Mouse (Mus musculus): ENCODE results near the gene Spint2. TPM values are rescaled to one million over a fixed set of nuclear protein-coding genes. Genes with fewer than 3 reads are reported as not detected.

The Spint2 gene
- total RNA-seq (2021), result 10 to 100 TPM; 23.5 to 26.2 TPM

GRCm38 (mm10) chr7:29281201-29282073 lies at the start of gene Spint2:
Gene Spint2 (minus strand): TSS chr7:29281912.
- peak in 1 of 2 experiments; percentile 54 for DNase-seq (ENCODE audit: low spot score in 2 of 2)
- intact Hi-C loops (cut with DNase I), result no loop called here

- intact Hi-C loops (cut with DNase I), result no loop called here
- DNase-seq (ENCODE audit: low spot score in 2 of 2), result peak in 1 of 2 experiments; percentile 32
These were observed 47.3 kb upstream of the Spint2 start for GRCm38 (mm10) chr7:29328984-29329383.

- intact Hi-C loops (cut with DNase I), result no loop called here
- DNase-seq (ENCODE audit: low spot score in 2 of 2), result no peak
These were observed 45.4 kb upstream of the Spint2 start for GRCm38 (mm10) chr7:29327087-29327486.

- intact Hi-C loops (cut with DNase I), result loop anchor here (5.0 kb wide), 1 partner anchor 43 kb away; no protein-coding TSS in a partner anchor
- no peak for DNase-seq (ENCODE audit: low spot score in 2 of 2)
These were observed 37.9 kb upstream of the Spint2 start for GRCm38 (mm10) chr7:29319337-29320307.

- intact Hi-C loops (cut with DNase I), result loop anchor here (5.0 kb wide), 1 partner anchor 44 kb away; no protein-coding TSS in a partner anchor
- DNase-seq (ENCODE audit: low spot score in 2 of 2), result peak; percentile 71
These were observed 36.6 kb upstream of the Spint2 start for GRCm38 (mm10) chr7:29318115-29318911.

- DNase-seq (ENCODE audit: low spot score in 2 of 2), result no peak
- intact Hi-C loops (cut with DNase I), result loop anchor here (5.0 kb wide), 1 partner anchor 45 kb away; no protein-coding TSS in a partner anchor
These were observed 35.8 kb upstream of the Spint2 start for GRCm38 (mm10) chr7:29317558-29317957.

- DNase-seq (ENCODE audit: low spot score in 2 of 2), result peak; percentile 79 to 88
- intact Hi-C loops (cut with DNase I), result loop anchor here (1.0 to 5.0 kb wide), 2 partner anchors 28 to 45 kb away; no protein-coding TSS in a partner anchor
These were observed 35.3 kb upstream of the Spint2 start for GRCm38 (mm10) chr7:29316976-29317375.

- intact Hi-C loops (cut with DNase I), result loop anchor here (1.0 to 5.0 kb wide), 2 partner anchors 29 to 46 kb away; no protein-coding TSS in a partner anchor
These were observed 34.5 kb upstream of the Spint2 start for GRCm38 (mm10) chr7:29316137-29316734.

GRCm38 (mm10) chr7:29314844-29315628 lies 33.3 kb upstream of the Spint2 start:
- peak; percentile 72 to 80 for DNase-seq (ENCODE audit: low spot score in 2 of 2)
- intact Hi-C loops (cut with DNase I), result loop anchor here (5.0 kb wide), 1 partner anchor 47 kb away; no protein-coding TSS in a partner anchor

More at GRCm38 (mm10) chr7:29316137-29316734, 34.5 kb upstream of the Spint2 start:
- peak in 1 of 2 experiments; percentile 65 for DNase-seq (ENCODE audit: low spot score in 2 of 2)

GRCm38 (mm10) chr7:29313572-29314261 lies 32.0 kb upstream of the Spint2 start:
- no peak for DNase-seq (ENCODE audit: low spot score in 2 of 2)
- intact Hi-C loops (cut with DNase I), result no loop called here

GRCm38 (mm10) chr7:29313051-29313450 lies 31.3 kb upstream of the Spint2 start:
- peak; percentile 68 to 70 for DNase-seq (ENCODE audit: low spot score in 2 of 2)
- intact Hi-C loops (cut with DNase I), result no loop called here

GRCm38 (mm10) chr7:29309749-29310148 lies 28.0 kb upstream of the Spint2 start:
- no peak for DNase-seq (ENCODE audit: low spot score in 2 of 2)
- intact Hi-C loops (cut with DNase I), result loop anchor here (5.0 kb wide), 1 partner anchor 38 kb away; no protein-coding TSS in a partner anchor

GRCm38 (mm10) chr7:29309221-29309721 lies 27.6 kb upstream of the Spint2 start:
- intact Hi-C loops (cut with DNase I), result loop anchor here (5.0 kb wide), 1 partner anchor 38 kb away; no protein-coding TSS in a partner anchor
- DNase-seq (ENCODE audit: low spot score in 2 of 2), result peak; percentile 74 to 84

GRCm38 (mm10) chr7:29307350-29308104 lies 25.8 kb upstream of the Spint2 start:
- peak; percentile 92 to 95 for DNase-seq (ENCODE audit: low spot score in 2 of 2)
- intact Hi-C loops (cut with DNase I), result loop anchor here (5.0 kb wide), 1 partner anchor 40 kb away; no protein-coding TSS in a partner anchor

- intact Hi-C loops (cut with DNase I), result loop anchor here (5.0 kb wide), 1 partner anchor 41 kb away; no protein-coding TSS in a partner anchor
- DNase-seq (ENCODE audit: low spot score in 2 of 2), result no peak
These were observed 24.9 kb upstream of the Spint2 start for GRCm38 (mm10) chr7:29306619-29307018.

GRCm38 (mm10) chr7:29306108-29306507 lies 24.4 kb upstream of the Spint2 start:
- intact Hi-C loops (cut with DNase I), result loop anchor here (5.0 kb wide), 1 partner anchor 41 kb away; no protein-coding TSS in a partner anchor
- no peak for DNase-seq (ENCODE audit: low spot score in 2 of 2)

Data from left cerebral cortex, postnatal 36 days (tissue).